ENCODE assay signal across 8 mouse cellular contexts in genomic region chr5:125148173-125148572, GRCm38 (mm10). TPM values are rescaled to one million over a fixed set of nuclear protein-coding genes. Genes with fewer than 3 reads are reported as not detected.
DNase-seq lines count a peak whose midpoint lies in the region; ATAC-seq and TF ChIP-seq lines count a peak whose summit lies in the region.

No protein-coding gene starts in this region.

- no peaks in the 10 kb centered on the region for H3K36me3 ChIP-seq in heart, embryonic 15.5 days
- H3K36me3 ChIP-seq in midbrain, embryonic 15.5 days (replicated peaks), result no peaks in the 10 kb centered on the region
- no peaks in the 10 kb centered on the region for H3K36me3 ChIP-seq in thymus, adult 2 months (ENCODE audit: control insufficient read depth, insufficient read depth, low read length)

- H3K27me3 ChIP-seq in heart, embryonic 15.5 days, result no peaks in the 10 kb centered on the region
- no peaks in the 10 kb centered on the region for H3K27me3 ChIP-seq in midbrain, embryonic 15.5 days (replicated peaks)
- no peaks in the 10 kb centered on the region for H3K27me3 ChIP-seq in thymus, adult 2 months (ENCODE audit: control insufficient read depth, insufficient read depth, low read length)

- H3K4me2 ChIP-seq in heart, embryonic 15.5 days, result no peak overlapping the region
- H3K4me2 ChIP-seq in midbrain, embryonic 15.5 days, result no peak overlapping the region

- TF ChIP-seq CTCF in layer of hippocampus, adult 2 months (conservative IDR thresholded peaks at IDR 0.05), result peak; percentile 60
- TF ChIP-seq CTCF in brain, embryonic 14.5 days (IDR thresholded peaks at IDR 0.05; ENCODE audit: borderline replicate concordance, extremely low read depth, insufficient read depth, insufficient read length), result peak; percentile 28; the same call in 1 of the 2 replicates
- no peak for TF ChIP-seq CTCF in thymus, adult 2 months (IDR thresholded peaks at IDR 0.05; ENCODE audit: borderline replicate concordance, control insufficient read depth, extremely low read depth, insufficient read depth, low read length, poor library complexity)

- no peak for DNase-seq in layer of hippocampus, adult 2 months (ENCODE audit: low spot score in 2 of 2)
- no peak for DNase-seq in layer of hippocampus, adult 9-10 months (ENCODE audit: low spot score)
- DNase-seq in brain, embryonic 14.5 days (ENCODE audit: low read depth), result peak; percentile 84
- DNase-seq in thymus, adult 2 months, result no peak

- 59% methylated on average over 10 of the region's 10 CpGs for WGBS in heart, embryonic 15.5 days
- 62% methylated on average over 10 of the region's 10 CpGs for WGBS in midbrain, embryonic 15.5 days
- WGBS in thymus, adult 2 months, result 96% methylated on average over 10 of the region's 10 CpGs

- no peak overlapping the region for H3K9ac ChIP-seq in heart, embryonic 15.5 days
- H3K9ac ChIP-seq in midbrain, embryonic 15.5 days, result no peak overlapping the region

- no peak for ATAC-seq in heart, embryonic 15.5 days (replicated peaks; ENCODE audit: insufficient number of reproducible peaks, insufficient read depth, low FRiP score, low read depth)
- ATAC-seq in midbrain, embryonic 15.5 days (replicated peaks), result no peak
- ATAC-seq in CD4-positive, CD25-positive, alpha-beta regulatory T cell, adult 4 months, result no peak
- ATAC-seq in megakaryocyte, adult 5-6 weeks (ENCODE audit: poor library complexity, severe bottlenecking), result no peak

- H3K4me3 ChIP-seq in layer of hippocampus, adult 2 months, result no peak overlapping the region
- H3K4me3 ChIP-seq in heart, embryonic 15.5 days, result no peak overlapping the region
- no peak overlapping the region for H3K4me3 ChIP-seq in midbrain, embryonic 15.5 days
- no peak overlapping the region for H3K4me3 ChIP-seq in thymus, adult 2 months (ENCODE audit: control insufficient read depth, insufficient read depth, low read length)

- no peak for TF ChIP-seq POLR2A in brain, embryonic 14.5 days (IDR thresholded peaks at IDR 0.05; ENCODE audit: borderline replicate concordance, extremely low read depth, insufficient read depth, insufficient read length, poor library complexity, severe bottlenecking)
- TF ChIP-seq POLR2A in thymus, adult 2 months (IDR thresholded peaks at IDR 0.05; ENCODE audit: control insufficient read depth, extremely low read depth, insufficient read depth, low read length, poor library complexity), result no peak

- H3K27ac ChIP-seq in layer of hippocampus, adult 2 months, result peak overlapping the region; percentile 74
- H3K27ac ChIP-seq in heart, embryonic 15.5 days, result peak overlapping the region; percentile 69
- H3K27ac ChIP-seq in midbrain, embryonic 15.5 days, result peak overlapping the region; percentile 63
- H3K27ac ChIP-seq in thymus, adult 2 months (ENCODE audit: control insufficient read depth, insufficient read depth, low read length), result no peak overlapping the region

- peaks cover 89% of the 10 kb centered on the region for H3K4me1 ChIP-seq in heart, embryonic 15.5 days (replicated peaks)
- peaks cover 65% of the 10 kb centered on the region for H3K4me1 ChIP-seq in midbrain, embryonic 15.5 days
- H3K4me1 ChIP-seq in thymus, adult 2 months (replicated peaks; ENCODE audit: control insufficient read depth, insufficient read depth, low read length), result peaks cover 17% of the 10 kb centered on the region

- H3K9me3 ChIP-seq in heart, embryonic 15.5 days (replicated peaks), result no peaks in the 10 kb centered on the region
- no peaks in the 10 kb centered on the region for H3K9me3 ChIP-seq in midbrain, embryonic 15.5 days

RNA-seq across cellular contexts. Expression of gene Ncor2, which starts 30.8 kb away (rescaled TPM):
- total RNA-seq in layer of hippocampus, adult 2 months (2021), result 100 to 1,000 TPM; 285 to 307 TPM
- 31.6 and 71.5 TPM in 2 replicates for polyA plus RNA-seq in brain, embryonic 14.5 days (2012; rRNA removed)
- polyA plus RNA-seq in heart, embryonic 15.5 days (2015; fragmentation: Nextera tagmentation; extraction: Ambion mirVana), result 14.9 and 22.2 TPM in 2 replicates
- 25.6 and 27.6 TPM in 2 replicates for polyA plus RNA-seq in midbrain, embryonic 15.5 days (2015; fragmentation: Nextera tagmentation; extraction: Ambion mirVana)
- 1 to 10 TPM; 4.0 to 6.1 TPM for polyA plus RNA-seq in CD4-positive, CD25-positive, alpha-beta regulatory T cell, adult 4 months (2017; shearing (Covaris generic))
- polyA plus RNA-seq in thymus, adult 2 months (2012; rRNA removed), result 75.8 and 98.4 TPM in 2 replicates
- total RNA-seq in megakaryocyte, adult 5-6 weeks (2015), result 87.7 and 107 TPM in 2 replicates
- total RNA-seq in megakaryocyte, adult 5-6 weeks (2017), result 15.0 and 21.5 TPM in 2 replicates
